Mouse (Mus musculus) spleen, postnatal 10 days (tissue): ENCODE data around the gene Tln2.

Source experiments
- DNase-seq, 2 experiments: peaks; one replicate each; pipeline ENCODE4 v3.0.0; 2021 to 2022; ENCODE audit warnings: low spot score in 2 of 2

The Tln2 gene

DNA sequence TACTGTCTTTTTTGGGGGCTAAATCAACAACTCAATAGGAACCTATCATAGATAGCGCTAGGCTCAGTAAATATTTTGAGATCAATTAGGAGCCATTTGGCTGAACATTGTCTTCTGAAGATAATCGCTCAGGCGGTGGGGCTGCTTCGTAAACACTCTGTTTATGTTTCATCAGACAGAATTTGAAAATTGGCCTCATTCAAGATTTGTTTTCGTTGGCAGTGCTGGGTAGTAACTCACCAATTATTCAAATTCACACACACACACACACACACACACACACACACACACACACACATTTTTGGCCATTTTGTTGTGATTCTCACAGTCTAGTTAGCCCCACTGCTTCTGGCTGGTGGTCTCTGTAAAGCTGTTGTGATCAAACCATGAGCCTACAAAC lies 12.9 kb downstream of the Tln2 start:
- no peak for DNase-seq

DNA sequence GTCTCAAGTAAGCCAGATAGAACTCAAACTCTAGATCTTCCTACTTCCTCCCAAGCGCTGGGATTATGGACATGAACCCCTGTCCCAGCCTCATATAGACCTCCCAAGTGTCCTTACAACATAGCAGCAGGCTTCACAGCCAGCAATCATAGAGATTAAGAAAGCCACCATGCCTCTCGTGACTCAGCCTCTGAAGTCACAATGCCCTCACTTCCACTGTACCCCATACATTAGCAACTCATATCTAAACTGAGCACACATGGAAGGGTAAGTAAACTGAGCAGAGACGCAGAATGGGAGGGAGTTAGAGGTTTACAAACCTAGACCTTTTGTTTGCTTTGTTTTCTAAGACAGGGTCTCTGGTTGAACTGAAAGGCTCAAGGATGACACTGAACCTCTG lies 13.7 kb downstream of the Tln2 start:
- DNase-seq: no peak

DNA sequence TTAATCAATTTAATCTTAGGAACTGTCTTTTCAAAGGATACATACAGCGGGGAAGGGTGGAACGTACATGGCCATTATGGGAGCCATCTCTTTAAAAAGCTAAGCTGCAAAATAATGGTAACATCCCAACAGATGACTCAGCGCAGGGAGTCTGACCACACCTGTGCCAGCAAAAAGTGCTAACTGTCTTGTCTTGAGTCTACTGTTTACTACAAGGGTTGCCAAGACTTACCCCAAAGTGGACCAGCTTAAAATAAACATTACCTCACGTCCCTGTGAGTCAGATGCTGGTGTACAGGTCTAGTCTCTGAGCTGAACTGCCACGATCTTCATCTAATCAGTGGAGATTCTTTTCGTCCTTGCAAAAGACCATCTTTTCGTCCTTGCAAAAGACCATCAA lies 14.7 kb downstream of the Tln2 start:
- no peak for DNase-seq

DNA sequence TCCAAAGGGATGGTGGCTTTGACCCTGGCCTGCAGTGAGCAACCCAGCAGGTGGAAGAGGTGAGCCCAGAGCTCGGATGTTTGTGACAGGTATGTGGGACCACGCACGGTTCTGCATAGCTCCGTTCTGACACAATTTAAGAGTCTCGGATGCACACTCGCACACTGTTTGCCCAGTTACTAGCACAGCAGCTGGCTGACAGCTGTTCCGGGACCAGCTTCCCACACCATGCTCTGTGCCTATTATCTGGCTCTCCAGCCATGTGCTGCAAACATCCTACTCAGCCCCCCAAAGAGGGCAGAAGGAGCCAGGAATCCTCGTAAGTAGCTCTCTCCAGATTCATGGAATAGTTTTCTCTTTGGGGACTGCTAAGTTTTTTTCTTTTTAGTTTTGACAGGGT lies 17.6 kb downstream of the Tln2 start:
- no peak for DNase-seq

DNA sequence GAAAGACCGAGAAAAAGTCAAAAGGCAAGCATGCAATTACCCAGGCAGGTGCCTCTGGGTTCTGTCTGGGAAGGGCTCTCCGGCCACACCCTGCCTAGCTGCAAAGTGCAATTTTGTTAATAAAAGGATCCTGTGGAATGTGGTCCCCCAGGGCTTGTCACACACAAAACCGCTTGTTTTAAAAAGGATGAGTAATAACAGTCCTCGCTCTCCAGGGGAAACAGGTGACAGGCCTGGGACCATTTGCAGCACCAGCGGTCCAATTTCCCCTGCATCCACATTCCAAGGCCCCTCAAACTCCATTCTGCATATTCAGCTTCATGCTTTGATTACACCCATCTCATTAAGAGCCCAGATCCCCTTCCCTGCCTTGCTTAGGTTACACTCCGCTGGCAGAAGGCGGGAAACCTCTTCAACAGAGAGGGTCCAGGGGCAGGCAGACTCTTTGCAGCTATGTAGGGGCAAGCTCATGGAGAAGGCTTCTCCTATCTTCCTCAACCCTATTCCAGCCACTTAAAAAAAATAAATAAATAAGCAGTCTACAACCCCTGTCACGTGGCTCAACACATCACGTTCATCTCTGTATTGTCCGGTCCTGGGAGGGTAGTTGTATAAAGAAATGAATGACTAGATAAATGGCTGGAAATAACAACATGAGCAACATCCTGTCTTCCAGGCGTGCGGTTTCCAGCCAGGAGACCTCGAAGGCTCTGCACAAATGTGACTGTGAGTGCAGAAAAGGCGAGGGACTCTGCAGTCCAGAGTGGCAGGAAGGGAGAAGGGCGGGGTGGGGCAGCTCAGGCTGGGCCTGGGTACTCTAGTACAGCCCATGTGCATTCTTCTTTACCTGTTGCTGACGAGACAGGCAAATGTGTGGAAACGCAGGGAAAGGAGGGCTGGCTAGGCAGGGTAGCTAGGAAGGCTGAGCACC lies 19.5 kb downstream of the Tln2 start:
- no peak for DNase-seq

DNA sequence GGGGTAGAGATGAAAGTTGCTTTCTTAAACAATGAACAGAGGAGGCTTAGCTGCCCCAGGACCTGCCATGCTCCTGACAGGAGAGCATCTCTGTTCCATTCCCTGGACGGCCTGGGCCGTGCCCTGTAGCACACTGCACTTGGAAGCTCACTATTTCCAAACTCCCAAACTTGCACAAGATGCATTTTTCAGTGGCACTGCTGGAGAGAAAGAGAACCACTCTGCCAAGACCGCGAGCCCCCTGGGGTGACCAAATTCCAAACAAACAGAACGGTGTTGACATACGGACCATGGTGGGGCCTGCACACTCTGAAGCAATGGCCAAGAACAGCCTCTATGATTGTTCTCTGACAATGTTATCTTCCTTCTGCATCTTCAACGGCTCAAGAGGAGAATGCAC lies 25.1 kb downstream of the Tln2 start:
- no peak for DNase-seq

DNA sequence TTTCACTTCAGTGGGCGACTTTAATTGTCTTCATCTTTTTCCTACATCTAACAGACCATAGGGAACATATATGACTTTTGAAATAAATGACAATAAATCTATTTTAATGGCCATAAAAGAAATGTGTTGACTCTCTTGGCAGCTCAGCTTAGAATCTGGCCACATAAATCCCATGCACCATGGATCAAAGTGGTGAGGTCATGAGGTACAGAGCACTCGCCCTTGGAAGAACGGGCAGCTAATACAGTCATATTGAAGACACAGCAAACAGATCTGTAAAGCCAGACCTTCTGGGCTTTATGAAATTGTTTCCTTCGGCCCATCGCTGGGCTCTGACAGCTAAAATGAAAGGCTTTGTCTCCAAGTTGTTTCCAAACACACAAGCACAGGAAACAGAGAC lies 26.2 kb downstream of the Tln2 start:
- DNase-seq: no peak

DNA sequence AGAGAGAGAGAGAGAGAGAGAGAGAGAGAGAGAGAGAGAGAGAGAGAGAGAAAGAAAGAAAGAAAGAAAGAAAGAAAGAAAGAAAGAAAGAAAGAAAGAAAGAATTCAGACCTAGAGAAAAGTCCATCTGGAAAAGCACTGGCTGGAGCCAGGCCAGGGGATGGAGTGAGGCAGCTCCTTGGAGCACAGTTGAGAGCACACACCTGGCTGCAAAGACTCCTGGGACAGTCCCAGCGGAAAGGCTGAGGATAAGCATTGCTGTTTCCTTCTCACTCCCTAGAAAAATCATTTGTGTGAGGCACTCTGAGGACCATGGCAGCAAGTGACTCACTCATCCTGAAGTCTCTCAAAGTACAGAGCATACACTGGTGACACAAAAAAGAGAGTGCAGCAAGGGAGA lies 26.9 kb downstream of the Tln2 start:
- no peak for DNase-seq

DNA sequence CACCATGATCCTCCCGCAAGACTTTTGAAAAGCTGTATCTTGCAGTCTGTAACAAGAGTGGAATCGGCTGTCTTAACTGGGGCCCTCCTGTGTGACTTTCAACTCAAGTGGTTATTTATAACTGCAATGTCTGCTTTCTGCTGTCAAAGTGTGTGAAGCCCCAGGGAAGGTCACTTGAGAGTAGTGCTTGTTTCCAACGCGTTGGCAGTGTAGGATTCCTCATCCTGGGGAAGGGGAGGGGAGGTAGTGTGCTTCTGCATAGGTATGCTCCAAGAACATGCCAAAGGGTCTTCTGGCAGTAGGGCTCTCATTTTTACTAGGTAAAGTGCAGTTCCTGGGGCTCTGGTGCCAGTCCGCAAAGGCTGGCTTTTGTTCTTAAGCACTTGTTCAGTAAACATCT lies 29.9 kb downstream of the Tln2 start:
- no peak for DNase-seq

DNA sequence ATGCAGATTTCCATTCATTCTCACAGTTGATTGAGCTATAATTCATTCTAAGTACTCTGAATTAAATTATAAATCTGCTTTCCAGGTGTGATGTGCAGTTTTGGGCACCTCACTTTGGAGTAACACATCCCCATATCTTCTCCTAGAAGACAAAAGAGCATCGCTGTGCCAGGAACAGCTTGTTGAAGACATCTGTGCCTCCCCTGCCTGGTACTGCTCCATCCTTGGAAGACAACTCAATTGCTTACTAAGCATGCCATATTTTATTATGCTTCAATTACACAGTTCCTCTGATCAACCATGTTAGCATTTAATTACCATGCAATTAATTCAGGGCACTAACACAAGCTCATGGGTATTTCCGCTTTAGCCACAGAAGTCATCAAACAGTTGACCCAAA lies 31.8 kb downstream of the Tln2 start:
- DNase-seq: no peak

DNA sequence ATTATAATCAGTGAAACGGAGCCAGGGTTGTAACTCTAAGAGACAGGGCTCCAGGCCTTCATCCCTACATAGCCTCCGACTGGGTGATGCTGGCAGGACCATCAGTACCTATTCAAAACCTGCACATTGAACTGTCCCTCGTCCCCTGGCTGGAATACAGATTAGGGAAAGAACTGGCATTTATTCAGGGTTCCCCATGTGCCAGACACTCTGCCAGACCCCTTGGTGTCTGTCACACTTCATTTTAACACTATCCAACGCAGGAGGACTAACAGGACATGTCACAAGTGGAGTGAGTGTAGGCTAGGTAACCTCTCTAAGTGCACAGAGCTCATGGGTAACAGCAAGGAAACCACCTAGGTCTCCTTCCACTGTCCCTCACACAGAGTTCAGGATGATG lies 37.8 kb downstream of the Tln2 start:
- DNase-seq: no peak

DNA sequence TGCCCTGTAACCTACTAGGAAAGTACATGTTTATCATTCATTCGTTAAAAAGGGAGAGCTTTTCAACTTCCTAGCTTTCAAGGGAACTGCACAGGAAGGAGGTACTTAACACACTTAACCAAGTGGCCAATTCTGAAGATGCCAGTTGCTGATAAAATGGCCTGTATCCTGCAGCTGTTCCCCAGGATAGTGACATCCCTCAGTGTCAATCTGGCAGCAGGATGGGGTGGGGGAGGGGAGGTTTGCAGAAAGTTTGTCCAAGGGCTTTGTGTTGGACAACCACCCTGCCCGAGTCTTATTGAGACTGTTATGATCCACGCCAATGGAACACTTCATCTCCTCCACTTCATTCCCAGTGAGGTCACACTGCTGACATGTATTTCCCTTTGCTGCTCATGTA lies 50.0 kb downstream of the Tln2 start:
- no peak for DNase-seq

DNA sequence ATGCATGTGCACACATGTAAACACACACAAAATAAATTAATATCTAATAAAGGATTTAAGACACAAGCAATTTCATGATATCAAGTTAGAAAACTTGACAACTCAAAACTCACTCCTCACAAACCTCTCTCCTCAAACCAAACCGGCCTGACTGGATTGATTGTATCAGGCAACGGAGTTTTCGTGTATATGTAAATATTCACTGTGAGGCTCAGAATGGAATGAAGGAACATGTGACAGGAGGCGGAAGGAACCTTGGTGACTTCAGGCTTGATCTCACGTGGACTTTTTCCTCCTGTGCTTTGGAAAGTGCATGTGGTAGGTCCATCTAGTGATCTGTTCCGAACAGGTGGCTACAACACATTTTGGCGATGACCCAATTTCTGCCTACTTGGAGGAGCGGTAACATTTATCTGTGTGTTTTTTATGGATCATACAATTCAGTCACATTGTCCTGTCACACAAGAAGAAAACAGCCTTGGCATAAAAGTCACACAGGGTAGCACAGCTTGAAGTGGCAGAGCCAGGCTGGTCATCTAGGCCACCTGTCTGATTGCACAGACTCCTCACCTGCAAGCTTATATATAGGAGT lies 54.7 kb downstream of the Tln2 start:
- no peak for DNase-seq

DNA sequence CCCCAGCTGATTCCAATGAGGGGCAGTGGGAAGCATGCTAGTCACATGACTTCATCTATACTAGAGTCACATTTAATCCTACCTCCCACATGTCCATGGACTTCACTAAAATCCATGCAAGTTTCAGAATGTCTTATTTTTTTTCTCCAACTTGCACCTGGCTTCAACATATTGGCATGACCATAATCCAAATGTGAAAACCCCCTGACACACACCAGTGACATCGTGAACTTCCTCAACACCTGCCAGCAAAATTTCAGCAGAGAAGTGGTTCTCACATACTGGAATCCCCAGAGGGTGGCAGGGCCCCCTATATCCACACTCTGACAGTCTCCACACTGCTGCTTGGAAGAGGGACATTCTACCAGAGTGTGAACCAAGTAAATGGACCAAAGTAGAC lies 57.7 kb downstream of the Tln2 start:
- DNase-seq: no peak

DNA sequence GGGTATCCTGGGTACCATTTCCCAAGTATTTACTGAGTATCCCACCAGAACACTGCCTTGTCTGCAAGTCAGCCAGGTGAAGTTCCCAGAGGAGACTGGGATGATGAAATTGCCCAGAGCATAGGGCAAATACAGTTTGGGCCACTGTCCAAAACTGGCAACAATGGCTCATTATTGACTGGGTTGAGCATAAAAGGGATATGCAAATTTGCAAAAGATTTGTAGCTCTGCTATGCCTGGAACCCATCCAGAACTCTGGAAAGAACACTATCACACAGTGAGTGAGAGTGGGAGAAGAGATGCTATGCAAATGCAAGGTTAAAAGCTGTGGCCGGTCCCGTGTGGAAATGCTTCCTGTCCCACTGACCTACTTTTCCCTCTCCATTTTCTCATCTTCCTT lies 63.1 kb downstream of the Tln2 start:
- DNase-seq: no peak

DNA sequence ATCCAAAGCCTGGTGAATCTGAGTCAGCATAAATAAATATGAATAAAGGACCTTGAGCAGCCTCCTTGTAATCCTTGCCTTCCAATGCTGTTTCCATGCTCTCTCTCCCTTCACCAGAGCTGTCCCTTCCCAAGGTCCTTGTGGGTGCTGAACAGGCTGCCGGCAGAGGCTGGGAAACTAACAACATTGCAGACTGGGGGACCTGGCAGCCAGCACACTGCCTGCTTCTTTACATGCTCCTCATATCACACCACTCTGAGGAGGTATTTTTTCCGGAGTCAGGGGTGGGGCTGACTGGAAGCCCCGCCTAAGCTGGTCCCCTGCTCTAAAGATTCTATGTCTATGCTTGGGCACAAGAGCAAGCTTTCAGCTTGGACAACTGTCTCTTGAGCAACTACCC lies 64.2 kb downstream of the Tln2 start:
- DNase-seq: no peak

DNA sequence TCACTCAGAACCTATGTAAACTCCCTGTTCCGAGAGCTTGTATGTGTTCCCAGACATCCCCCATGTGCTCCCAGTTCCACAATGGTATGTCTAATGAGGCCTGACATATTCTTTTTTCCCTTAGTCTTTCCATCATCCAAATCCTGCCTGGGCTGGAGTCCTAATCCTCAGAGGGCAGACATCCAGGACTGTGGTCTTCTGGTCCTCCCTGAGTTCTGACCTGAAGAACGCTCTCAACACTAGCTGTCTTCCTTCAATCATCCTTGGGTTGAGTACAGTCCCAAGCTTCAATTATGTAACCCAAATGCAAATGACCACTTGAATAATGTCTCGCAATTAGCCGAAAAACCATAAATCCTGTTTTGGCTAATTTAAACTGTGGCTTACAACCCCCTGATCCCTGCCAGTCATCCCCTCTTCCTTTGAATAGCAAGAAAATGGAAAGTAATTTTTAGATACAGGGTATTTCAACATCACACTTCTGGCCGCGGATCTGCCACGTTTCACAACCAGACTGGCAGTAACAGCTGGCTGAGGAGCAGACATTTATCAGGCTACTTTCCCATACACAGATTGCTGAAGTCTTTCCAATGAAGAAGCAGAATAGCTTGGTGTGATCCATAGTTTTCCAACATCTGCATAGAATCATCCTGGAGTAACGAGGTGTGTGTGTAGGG lies 65.5 kb downstream of the Tln2 start:
- DNase-seq: no peak

DNA sequence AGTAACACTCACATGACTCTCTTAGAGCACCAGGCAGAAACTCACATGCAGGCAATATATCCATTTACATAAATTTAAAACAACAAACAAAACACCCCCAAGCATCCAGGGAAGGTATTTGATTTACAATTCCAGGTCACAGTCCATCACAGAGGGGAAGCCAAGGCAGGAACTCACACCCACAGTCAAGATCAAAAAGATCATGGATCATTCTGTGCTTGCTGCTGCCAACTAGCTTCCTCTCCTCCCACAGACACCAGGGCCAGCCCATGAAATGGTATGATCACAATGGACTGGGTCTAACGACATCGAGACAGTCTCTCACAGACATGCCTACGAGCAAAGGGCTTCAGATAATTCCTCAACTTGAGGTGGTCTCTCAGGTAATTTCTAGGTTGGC lies 70.1 kb downstream of the Tln2 start:
- no peak for DNase-seq

DNA sequence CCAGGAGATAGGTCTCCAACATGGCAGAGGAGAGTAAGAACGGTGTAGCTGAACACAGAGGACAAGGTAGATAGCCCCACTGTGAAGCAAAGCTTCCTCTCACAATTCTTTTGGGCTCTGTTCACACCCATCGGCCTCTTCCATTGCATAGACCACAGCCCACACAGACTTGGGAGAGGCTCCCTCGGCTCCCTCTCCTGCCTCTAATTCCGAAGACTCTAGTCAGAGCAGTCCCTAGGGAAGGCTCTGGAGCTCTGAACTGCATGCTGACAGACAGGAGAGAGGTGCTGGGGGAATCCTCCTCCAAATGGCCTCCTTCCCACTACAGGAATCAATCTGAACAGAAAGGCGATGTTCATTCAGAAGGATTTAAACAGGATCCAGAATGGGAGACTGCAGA lies 72.9 kb downstream of the Tln2 start:
- no peak for DNase-seq

DNA sequence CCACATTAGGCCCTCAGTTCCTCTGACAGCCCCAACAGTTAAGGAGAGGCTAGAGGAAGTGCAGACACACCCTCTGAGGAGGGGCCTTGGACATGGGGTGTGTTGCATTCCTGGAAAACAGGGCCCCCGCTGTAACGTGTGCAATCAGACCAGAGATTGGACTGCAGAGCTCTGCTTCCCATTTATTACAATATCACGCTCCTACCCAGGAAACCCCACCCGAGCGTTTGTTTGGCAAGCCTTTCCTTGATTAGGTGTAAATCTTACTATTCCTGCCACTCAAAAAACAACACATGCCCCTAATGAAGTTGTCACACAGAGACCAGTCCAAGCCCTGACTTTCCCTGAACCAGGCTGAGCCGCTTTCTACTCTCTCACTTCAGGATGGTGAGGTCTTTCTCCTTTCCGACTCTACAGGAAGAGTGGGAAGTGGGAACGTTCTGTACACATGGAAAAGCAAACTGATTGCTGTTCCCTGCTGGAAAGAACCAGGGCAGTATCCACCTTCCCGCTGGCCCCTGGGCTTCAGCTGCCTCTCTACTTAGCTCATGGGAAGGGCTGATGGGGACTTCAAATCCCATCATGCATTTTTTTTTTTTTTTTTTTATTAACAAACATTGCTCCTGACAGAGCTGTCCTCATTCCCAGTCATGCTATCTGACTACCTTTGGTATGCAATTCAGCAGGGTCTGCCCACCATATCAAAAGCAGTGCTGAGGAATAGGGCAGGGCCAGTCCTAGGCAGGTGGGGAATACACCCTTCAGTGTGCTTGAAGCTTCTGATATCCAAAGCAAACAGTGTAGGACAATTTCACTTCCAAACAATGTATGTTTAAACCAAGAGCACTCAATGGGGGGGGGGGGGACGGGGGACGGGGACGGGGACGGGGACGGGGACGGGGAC lies 74.1 kb downstream of the Tln2 start:
- no peak for DNase-seq

DNA sequence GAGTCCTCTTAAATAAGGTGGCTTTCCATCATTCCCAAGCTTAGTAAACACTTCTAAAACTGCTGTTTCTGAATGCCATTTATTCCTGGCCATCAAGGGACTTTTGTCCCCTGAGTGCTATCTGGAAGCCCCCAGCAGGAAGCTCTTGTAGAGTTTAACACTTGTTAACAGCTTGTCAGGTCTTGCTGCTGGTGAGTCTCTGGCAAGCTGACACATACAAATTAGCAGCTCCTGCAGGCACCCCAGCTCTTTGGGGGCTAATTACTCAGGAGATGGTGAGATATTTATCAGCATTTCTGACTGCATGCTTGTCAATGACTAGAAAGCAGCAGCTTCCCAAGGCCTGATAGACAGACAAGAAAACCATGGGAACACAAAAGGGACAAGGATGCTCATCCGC lies 77.2 kb downstream of the Tln2 start:
- no peak for DNase-seq

DNA sequence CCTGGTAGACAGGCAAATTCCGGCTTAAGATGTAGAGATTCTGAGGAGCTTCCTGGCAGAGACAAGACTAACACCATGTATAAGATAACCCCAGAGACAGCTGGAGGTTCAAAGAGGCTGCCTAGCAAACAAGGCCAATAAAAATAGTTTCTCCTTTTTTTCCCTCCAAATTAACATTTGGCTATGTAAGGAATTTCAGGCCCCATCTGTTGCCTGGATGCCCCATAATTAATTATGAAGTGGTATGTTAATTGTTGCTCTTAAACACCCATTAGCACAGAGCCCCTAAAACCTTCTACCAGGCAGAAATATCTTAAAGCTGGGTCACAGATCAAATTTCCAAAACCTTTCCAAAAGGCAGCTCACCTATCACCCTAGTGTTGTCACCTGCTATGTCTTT lies 77.7 kb downstream of the Tln2 start:
- no peak for DNase-seq
